Comparison of ENCODE assay signal across 24 mouse cellular contexts in genomic region chr3:115863487-115863886, GRCm38 (mm10).
"Had no signal": no experiment of that assay in that cellular context is flagged by ENCODE, and none has a peak within 500 bp of the region (broad histone marks: within the 10 kb centered on the region; RNA-seq: fewer than 3 reads in every experiment).

No protein-coding gene starts in this region.

- H3K4me3 ChIP-seq: embryonic facial prominence, embryonic 10.5 days; embryonic facial prominence, embryonic 12.5 days; embryonic facial prominence, embryonic 13.5 days; embryonic facial prominence, embryonic 15.5 days; erythroblast, embryonic 14.5 days; forebrain, embryonic 10.5 days; forebrain, embryonic 12.5 days; forebrain, embryonic 13.5 days; forebrain, embryonic 15.5 days; gastrocnemius, adult 2 months; heart, adult 2 months; heart, embryonic 10.5 days had no signal

- H3K36me3 ChIP-seq: embryonic facial prominence, embryonic 10.5 days; embryonic facial prominence, embryonic 12.5 days; embryonic facial prominence, embryonic 13.5 days; embryonic facial prominence, embryonic 15.5 days; forebrain, embryonic 10.5 days; forebrain, embryonic 12.5 days; forebrain, embryonic 15.5 days; heart, embryonic 10.5 days had no signal

- H3K9me3 ChIP-seq: embryonic facial prominence, embryonic 10.5 days; embryonic facial prominence, embryonic 12.5 days; embryonic facial prominence, embryonic 13.5 days; embryonic facial prominence, embryonic 15.5 days; forebrain, embryonic 12.5 days; forebrain, embryonic 13.5 days; forebrain, embryonic 15.5 days; heart, embryonic 10.5 days had no signal

- H3K27me3 ChIP-seq: embryonic facial prominence, embryonic 12.5 days; embryonic facial prominence, embryonic 13.5 days; embryonic facial prominence, embryonic 15.5 days; forebrain, embryonic 12.5 days; forebrain, embryonic 13.5 days; forebrain, embryonic 15.5 days had no signal

- DNase-seq: cerebellum, adult 9-10 months; cerebellum, adult 9-11 months; cerebellum, postnatal 10 days; cerebellum, postnatal 14 days; cerebellum, postnatal 25 days; cerebellum, postnatal 36 days; embryo, embryonic 11 days; forebrain, postnatal 0 days; gastrocnemius, adult 2 months; gastrocnemius, postnatal 10 days; gastrocnemius, postnatal 14 days; gastrocnemius, postnatal 36 days; heart, adult 18-20 months; heart, adult 2 months had no signal

- H3K27ac ChIP-seq: embryonic facial prominence, embryonic 10.5 days; embryonic facial prominence, embryonic 12.5 days; embryonic facial prominence, embryonic 13.5 days; embryonic facial prominence, embryonic 15.5 days; forebrain, embryonic 10.5 days; forebrain, embryonic 12.5 days; forebrain, embryonic 13.5 days; forebrain, embryonic 15.5 days; gastrocnemius, adult 2 months; heart, adult 2 months; heart, embryonic 10.5 days had no signal

- H3K4me2 ChIP-seq: embryonic facial prominence, embryonic 12.5 days; embryonic facial prominence, embryonic 13.5 days; embryonic facial prominence, embryonic 15.5 days; forebrain, embryonic 12.5 days; forebrain, embryonic 13.5 days; forebrain, embryonic 15.5 days had no signal

- H3K9ac ChIP-seq: embryonic facial prominence, embryonic 12.5 days; embryonic facial prominence, embryonic 13.5 days; embryonic facial prominence, embryonic 15.5 days; forebrain, embryonic 12.5 days; forebrain, embryonic 13.5 days; forebrain, embryonic 15.5 days; forebrain, postnatal 0 days had no signal

- H3K4me1 ChIP-seq: embryonic facial prominence, embryonic 12.5 days; embryonic facial prominence, embryonic 13.5 days; embryonic facial prominence, embryonic 15.5 days; forebrain, embryonic 15.5 days; heart, embryonic 10.5 days had no signal
